Mouse (Mus musculus) heart, embryonic 10.5 days (tissue): ENCODE measurements around the gene Zfp472. TPM values are rescaled to one million over a fixed set of nuclear protein-coding genes. Genes with fewer than 3 reads are reported as not detected.

Experiments
- DNase-seq: peaks from one replicate; pipeline ENCODE4 v3.0.0-alpha.2; 2017; ENCODE audit warnings: low spot score
- H3K27ac ChIP-seq: fragments of 300-500 bp; sonication (generic); 2 replicates; pipeline ENCODE4 v1.5.1; 2016; ENCODE audit warnings: mild to moderate bottlenecking
- H3K27me3 ChIP-seq: fragments of 300-500 bp; sonication (generic); 2 replicates; pipeline ENCODE4 v1.6.1; 2016; ENCODE audit warnings: mild to moderate bottlenecking; ENCODE audit not compliant: poor library complexity, insufficient read depth, severe bottlenecking
- H3K36me3 ChIP-seq: fragments of 300-500 bp; sonication (generic); 2 replicates; pipeline ENCODE4 v1.6.1; 2016; ENCODE audit warnings: mild to moderate bottlenecking, moderate library complexity
- H3K4me1 ChIP-seq: fragments of 300-500 bp; sonication (generic); 2 replicates; pipeline ENCODE4 v1.6.1; 2016; ENCODE audit warnings: mild to moderate bottlenecking
- H3K4me3 ChIP-seq: fragments of 300-500 bp; sonication (generic); 2 replicates; pipeline ENCODE4 v1.5.1; 2016; ENCODE audit warnings: mild to moderate bottlenecking, moderate library complexity
- H3K9me3 ChIP-seq: fragments of 300-500 bp; sonication (generic); 2 replicates; pipeline ENCODE4 v1.6.1; 2016; ENCODE audit warnings: mild to moderate bottlenecking, moderate library complexity
- WGBS: fragments of 180-500 bp; shearing (Covaris S2); methylation state at CpG from one replicate; pipeline ENCODE4 v1.1.7; 2016; 5-methylcytosine and 5-hydroxymethylcytosine counted together
- polyA plus RNA-seq: library from polyadenylated mRNA; unstranded; fragments of >200 nt; fragmentation: Nextera tagmentation; extraction: Ambion mirVana; gene quantifications from 2 replicates; pipeline ENCODE4 v1.2.1, GENCODE M21; 2016

Gene Zfp472
- polyA plus RNA-seq: 7.7 and 7.8 TPM in 2 replicates

GRCm38 (mm10) chr17:32965623-32966290, at the start of gene Zfp472:
Gene Zfp472, plus strand, starts transcription at chr17:32965814.
- Histone ChIP-seq H3K4me3 (peak within 1 kb of the TSS; percentile 86), H3K9me3 (no peaks in the 10 kb centered on the region), H3K36me3 (no peaks in the 10 kb centered on the region), H3K27ac (peak within 1 kb of the TSS; percentile 88), H3K27me3 (no peaks in the 10 kb centered on the region), H3K4me1 (peaks cover 12% of the 10 kb centered on the region)
- under 1% methylated on average over 33 of the region's 33 CpGs for WGBS
- peak; percentile 97 for DNase-seq

- no peaks in the 10 kb centered on the region for H3K27me3 ChIP-seq
- H3K36me3 ChIP-seq: no peaks in the 10 kb centered on the region
- H3K4me1 ChIP-seq: no peaks in the 10 kb centered on the region
- no peak for DNase-seq
- WGBS: 71% methylated on average over 1 of the region's 1 CpGs
- no peak overlapping the region for H3K4me3 ChIP-seq
- no peak overlapping the region for H3K27ac ChIP-seq
- 0 out of 2 replicates have a peak, but pooled peaks cover 6% of the 10 kb centered on the region for H3K9me3 ChIP-seq
These were observed 49.5 kb upstream of the Zfp472 start for GRCm38 (mm10) chr17:32916075-32916474.

- Histone ChIP-seq H3K4me3 (no peak within 1 kb of the TSS), H3K36me3 (no peaks in the 10 kb centered on the region), H3K4me1 (no peaks in the 10 kb centered on the region), H3K27ac (no peak within 1 kb of the TSS), H3K27me3 (no peaks in the 10 kb centered on the region), H3K9me3 (0 out of 2 replicates have a peak, but pooled peaks cover 6% of the 10 kb centered on the region)
- no peak for DNase-seq
- 75% methylated on average over 2 of the region's 2 CpGs for WGBS
These were observed 48.5 kb upstream of the Zfp472 start, which contains the start of gene Cyp4f14 for GRCm38 (mm10) chr17:32917131-32917530. Gene Cyp4f14, minus strand, starts transcription at chr17:32917342.

DNA sequence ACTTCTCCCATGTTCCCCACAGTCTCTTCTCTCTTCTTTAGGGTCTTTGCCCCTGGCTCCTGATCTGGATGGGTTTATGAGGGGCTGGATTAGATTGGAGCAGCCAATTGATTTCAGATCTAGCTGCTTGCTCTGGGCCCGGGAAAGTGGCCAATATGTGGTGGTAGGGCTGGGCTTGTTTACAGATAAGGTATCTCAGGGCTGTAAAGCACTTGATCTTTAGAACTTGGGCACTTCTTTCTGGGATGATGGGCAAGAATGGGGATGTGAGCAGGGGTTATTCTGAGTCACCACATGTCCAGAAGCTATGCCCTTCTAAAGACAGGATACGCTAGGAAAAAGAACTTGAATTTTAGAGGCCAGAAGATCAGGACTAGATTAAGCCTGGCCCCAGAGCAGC, 46.5 kb upstream of the Zfp472 start:
- WGBS: 70% methylated on average over 2 of the region's 2 CpGs
- no peaks in the 10 kb centered on the region for H3K27me3 ChIP-seq
- H3K4me1 ChIP-seq: no peaks in the 10 kb centered on the region
- no peak for DNase-seq
- 0 out of 2 replicates have a peak, but pooled peaks cover 6% of the 10 kb centered on the region for H3K9me3 ChIP-seq
- no peak overlapping the region for H3K4me3 ChIP-seq
- no peaks in the 10 kb centered on the region for H3K36me3 ChIP-seq
- H3K27ac ChIP-seq: no peak overlapping the region

DNA sequence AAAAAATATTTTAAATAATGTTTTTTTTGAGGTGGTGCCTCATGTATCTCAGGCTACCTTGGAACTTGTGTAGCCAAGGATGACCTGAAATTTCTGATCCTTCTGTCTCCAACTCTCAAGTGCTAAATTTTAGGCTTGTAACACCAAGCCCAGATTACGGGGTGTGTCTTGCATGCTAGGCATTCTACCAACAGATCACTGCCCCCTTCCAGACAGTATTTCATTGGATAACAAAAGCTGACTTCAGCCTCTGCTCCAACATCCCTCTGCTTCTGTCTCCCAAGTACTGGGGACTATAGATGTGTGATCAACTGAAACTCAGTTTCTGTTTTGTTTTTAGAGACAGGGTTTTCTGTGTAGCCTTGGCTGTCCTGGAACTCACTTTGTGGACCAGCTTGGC, 41.9 kb upstream of the Zfp472 start:
- WGBS: 87% methylated on average over 1 of the region's 1 CpGs
- no peaks in the 10 kb centered on the region; the same call in 1 of the 2 replicates for H3K27me3 ChIP-seq
- H3K36me3 ChIP-seq: no peaks in the 10 kb centered on the region
- peaks cover 9% of the 10 kb centered on the region for H3K4me1 ChIP-seq
- 0 out of 2 replicates have a peak, but pooled peaks cover 6% of the 10 kb centered on the region for H3K9me3 ChIP-seq
- DNase-seq: no peak
- H3K27ac ChIP-seq: no peak overlapping the region
- H3K4me3 ChIP-seq: no peak overlapping the region

- H3K4me1 ChIP-seq: peaks cover 9% of the 10 kb centered on the region
- H3K27ac ChIP-seq: peak overlapping the region; percentile 91
- peaks cover 8% of the 10 kb centered on the region; the same call in 1 of the 2 replicates for H3K27me3 ChIP-seq
- H3K9me3 ChIP-seq: 0 out of 2 replicates have a peak, but pooled peaks cover 6% of the 10 kb centered on the region
- 14% methylated on average over 32 of the region's 32 CpGs for WGBS
- peak overlapping the region; percentile 62 for H3K4me3 ChIP-seq
- DNase-seq: peak; percentile 93
- H3K36me3 ChIP-seq: no peaks in the 10 kb centered on the region
These were observed 40.8 kb upstream of the Zfp472 start for GRCm38 (mm10) chr17:32924658-32925312.

DNA sequence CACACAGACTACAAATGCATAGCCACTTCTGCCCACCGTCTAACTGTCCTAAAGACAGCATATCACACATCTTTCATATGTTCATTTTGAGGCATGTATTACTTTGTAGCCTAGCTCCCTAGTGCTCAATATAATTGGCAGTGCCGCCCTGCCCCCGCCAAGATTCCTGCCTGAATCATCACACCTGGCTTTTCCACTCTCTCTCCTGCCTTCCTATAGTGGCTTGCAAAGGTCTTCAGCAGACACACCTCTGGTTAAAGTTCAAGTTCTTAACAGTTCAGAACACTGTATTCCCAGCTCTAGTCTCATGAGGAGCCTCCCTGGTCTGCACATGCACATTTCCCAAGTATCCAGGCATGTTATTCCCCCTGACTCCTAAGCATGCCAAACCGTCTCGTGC, 37.8 kb upstream of the Zfp472 start:
- DNase-seq: no peak
- no peaks in the 10 kb centered on the region for H3K36me3 ChIP-seq
- H3K9me3 ChIP-seq: no peaks in the 10 kb centered on the region
- WGBS: 77% methylated on average over 5 of the region's 5 CpGs
- H3K4me1 ChIP-seq: peaks cover 9% of the 10 kb centered on the region
- no peak overlapping the region for H3K4me3 ChIP-seq
- peaks cover 8% of the 10 kb centered on the region; the same call in 1 of the 2 replicates for H3K27me3 ChIP-seq
- H3K27ac ChIP-seq: no peak overlapping the region

GRCm38 (mm10) chr17:32939831-32940230, 25.8 kb upstream of the Zfp472 start:
- H3K36me3 ChIP-seq: no peaks in the 10 kb centered on the region
- H3K4me3 ChIP-seq: no peak overlapping the region
- WGBS: 75% methylated on average over 4 of the region's 4 CpGs
- H3K27me3 ChIP-seq: peaks cover 5% of the 10 kb centered on the region; the same call in 1 of the 2 replicates
- no peak overlapping the region for H3K27ac ChIP-seq
- no peaks in the 10 kb centered on the region for H3K9me3 ChIP-seq
- no peak for DNase-seq
- no peaks in the 10 kb centered on the region for H3K4me1 ChIP-seq

- Histone ChIP-seq H3K4me3 (no peak overlapping the region), H3K27me3 (no peaks in the 10 kb centered on the region), H3K4me1 (peaks cover 12% of the 10 kb centered on the region), H3K27ac (no peak overlapping the region), H3K9me3 (no peaks in the 10 kb centered on the region), H3K36me3 (no peaks in the 10 kb centered on the region)
- 93% methylated on average over 3 of the region's 3 CpGs for WGBS
- no peak for DNase-seq
These were observed 22.0 kb upstream of the Zfp472 start for GRCm38 (mm10) chr17:32943661-32944060.

GRCm38 (mm10) chr17:32944402-32945035, 21.1 kb upstream of the Zfp472 start:
- Histone ChIP-seq H3K36me3 (no peaks in the 10 kb centered on the region), H3K27ac (no peak overlapping the region), H3K9me3 (no peaks in the 10 kb centered on the region), H3K4me1 (peaks cover 12% of the 10 kb centered on the region), H3K27me3 (no peaks in the 10 kb centered on the region), H3K4me3 (no peak overlapping the region)
- 57% methylated on average over 3 of the region's 3 CpGs for WGBS
- no peak for DNase-seq

GRCm38 (mm10) chr17:32946716-32947115, 18.9 kb upstream of the Zfp472 start:
- no peak for DNase-seq
- 56% methylated on average over 9 of the region's 9 CpGs for WGBS
- Histone ChIP-seq H3K36me3 (no peaks in the 10 kb centered on the region), H3K27ac (peak overlapping the region; percentile 83), H3K27me3 (no peaks in the 10 kb centered on the region), H3K4me1 (peaks cover 12% of the 10 kb centered on the region), H3K9me3 (no peaks in the 10 kb centered on the region), H3K4me3 (peak overlapping the region; percentile 65)

DNA sequence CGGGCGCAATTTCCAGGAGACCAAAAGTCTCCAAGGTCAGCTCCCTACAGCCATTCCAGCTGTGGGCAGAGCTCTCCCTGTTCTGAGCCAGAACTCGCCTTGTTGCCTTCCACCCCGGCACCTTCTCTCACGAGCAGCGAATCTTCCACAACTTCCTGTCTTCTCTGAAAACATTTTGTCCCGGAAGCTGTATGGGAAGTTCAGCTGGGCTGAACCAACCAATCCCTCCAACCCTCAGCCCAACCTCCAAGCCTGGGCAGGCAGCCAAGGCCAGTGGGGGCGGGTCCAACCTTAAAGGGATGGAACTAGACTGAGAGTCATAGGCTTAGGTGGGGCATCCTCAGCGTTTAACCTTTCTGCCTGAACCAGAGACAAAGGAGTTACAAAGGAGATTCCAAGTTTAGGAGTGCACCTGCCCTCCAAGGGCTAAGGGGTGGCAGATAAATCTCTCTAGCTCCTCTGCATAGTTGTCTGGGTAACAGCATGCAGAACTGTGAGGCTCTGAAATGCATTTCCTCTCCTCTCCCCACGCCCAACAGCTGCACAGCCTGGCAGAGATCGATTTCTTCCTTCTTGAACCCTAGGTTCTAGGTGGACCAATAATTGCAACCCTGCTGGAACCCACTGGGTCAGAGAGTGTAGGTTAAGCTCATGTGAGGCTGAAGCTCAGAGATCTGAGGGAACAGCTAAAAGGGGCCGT, 18.2 kb upstream of the Zfp472 start, which contains the start of gene Cyp4f13:
Gene Cyp4f13 (minus strand): TSS at position 188 of the 700 bp plus-strand sequence.
- Histone ChIP-seq H3K4me3 (peak within 1 kb of the TSS; percentile 65), H3K27ac (peak within 1 kb of the TSS; percentile 83), H3K36me3 (no peaks in the 10 kb centered on the region), H3K9me3 (no peaks in the 10 kb centered on the region), H3K4me1 (peaks cover 12% of the 10 kb centered on the region), H3K27me3 (no peaks in the 10 kb centered on the region)
- WGBS: 31% methylated on average over 12 of the region's 12 CpGs
- peak; percentile 94 for DNase-seq
